Mouse (Mus musculus) G1E-ER4 (cell line): ENCODE results near the gene B230307C23Rik. TPM values are rescaled to one million over a fixed set of nuclear protein-coding genes. Genes with fewer than 3 reads are reported as not detected.

ENCODE experiments used
- GATA1 ChIP-seq: IDR thresholded peaks from one replicate; pipeline ENCODE4 v1.8.0; 2012; ENCODE audit warnings: low read length, inconsistent platforms
- polyA plus RNA-seq: library from polyadenylated mRNA; stranded (reverse); fragments of >175 nt; gene quantifications from 2 replicates; pipeline ENCODE4 v1.2.3, GENCODE M21; 2012

The B230307C23Rik gene
- 1.1 and 1.3 TPM in 2 replicates for polyA plus RNA-seq

DNA sequence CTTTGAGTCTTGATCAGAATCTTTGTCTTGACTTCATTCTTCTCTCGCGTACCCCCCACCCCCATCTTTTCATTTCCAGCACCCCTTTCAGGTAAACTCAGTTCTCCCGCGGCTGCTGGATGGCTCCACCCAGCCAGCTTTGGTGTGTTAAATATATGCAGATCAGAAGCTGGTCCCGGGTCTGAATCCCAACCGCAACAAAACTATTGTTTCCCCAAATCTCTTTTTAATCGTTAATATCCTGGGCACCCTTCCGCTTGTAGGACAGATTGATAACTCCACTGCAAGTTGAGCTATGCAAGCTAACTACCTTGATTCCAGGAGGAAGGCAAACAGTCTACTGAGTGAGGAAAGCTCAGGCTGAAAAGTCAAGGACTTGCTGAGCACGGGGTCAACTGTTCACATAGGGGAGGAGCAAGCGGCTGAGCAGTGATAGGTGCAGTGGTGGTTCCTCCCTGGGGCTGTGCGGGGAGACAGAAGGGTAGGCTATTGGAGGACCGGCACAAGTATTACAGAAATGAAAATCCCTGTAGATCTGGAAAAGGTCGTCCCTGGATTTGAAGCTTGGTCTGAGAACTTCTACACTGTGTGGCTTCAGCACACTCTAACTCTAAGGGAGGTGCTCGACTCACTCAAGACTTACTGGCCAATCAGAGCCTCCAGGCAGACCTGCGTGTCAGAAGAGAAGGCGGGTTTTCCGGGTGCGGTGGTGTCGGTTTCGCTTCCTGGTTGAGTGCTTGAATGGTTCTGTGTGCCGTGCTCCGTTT lies at the start of gene B230307C23Rik:
TSS of gene B230307C23Rik (plus strand) at position 700 of the 767 bp plus-strand sequence.
- TF ChIP-seq GATA1 = no peak

DNA sequence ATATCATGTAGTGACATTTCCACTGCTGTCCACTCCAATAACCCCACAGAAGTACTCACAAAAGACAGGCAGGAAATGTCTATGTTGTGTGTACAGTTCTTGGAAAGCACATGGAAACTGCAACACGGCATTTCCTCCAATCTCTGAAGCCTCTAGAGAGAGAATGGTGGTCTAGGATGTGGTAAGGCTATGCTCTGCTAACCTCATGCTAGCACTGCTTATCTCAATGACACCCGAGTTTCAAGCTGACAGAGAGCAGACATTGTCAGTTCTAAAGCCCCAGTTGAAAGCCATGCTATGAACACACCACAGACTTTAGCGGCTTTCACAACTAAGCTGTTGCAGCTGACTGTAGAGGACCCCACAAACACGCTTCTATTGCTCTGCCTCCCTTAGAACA lies 48.3 kb upstream of the B230307C23Rik start:
- TF ChIP-seq GATA1 = no peak

DNA sequence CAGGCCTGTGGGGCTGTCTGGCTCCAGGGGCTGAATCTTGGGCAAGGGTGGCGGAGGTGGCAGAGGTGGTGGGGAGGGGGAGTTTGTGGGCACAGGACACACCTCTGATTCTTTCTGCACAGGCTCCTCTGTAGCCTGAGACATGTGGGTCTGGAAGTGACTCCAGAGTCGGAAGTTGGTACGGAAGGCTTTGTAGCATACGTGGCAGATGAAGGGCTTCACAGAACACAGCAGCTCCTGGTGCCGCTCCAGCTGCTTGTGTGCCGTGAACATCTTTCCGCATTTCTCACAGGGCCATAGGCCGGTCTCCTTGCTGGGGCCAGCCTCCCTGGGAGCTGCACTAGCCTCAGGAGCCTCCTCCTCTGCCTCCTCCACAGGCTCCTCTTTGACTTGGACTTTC lies 47.1 kb upstream of the B230307C23Rik start:
- no peak for TF ChIP-seq GATA1

DNA sequence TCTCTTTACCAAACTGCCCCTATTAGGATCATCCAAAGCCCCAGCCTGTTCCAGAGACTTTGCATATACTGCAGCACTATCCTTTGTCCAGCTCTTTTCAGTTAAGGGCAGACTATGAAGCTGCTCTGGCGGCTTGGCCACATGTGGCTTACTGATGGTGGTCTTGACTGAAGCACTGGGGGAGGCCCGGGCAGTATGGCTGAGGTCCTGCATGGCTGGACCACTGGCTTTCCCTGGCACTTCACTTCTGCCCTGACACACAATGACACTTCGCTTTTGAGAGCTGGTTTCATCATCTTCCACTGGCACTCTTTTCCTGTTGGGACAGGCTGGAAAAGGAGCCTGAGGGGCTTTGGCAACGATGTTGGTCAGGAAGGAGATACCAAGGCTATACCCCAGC lies 44.7 kb upstream of the B230307C23Rik start:
- TF ChIP-seq GATA1 = no peak

DNA sequence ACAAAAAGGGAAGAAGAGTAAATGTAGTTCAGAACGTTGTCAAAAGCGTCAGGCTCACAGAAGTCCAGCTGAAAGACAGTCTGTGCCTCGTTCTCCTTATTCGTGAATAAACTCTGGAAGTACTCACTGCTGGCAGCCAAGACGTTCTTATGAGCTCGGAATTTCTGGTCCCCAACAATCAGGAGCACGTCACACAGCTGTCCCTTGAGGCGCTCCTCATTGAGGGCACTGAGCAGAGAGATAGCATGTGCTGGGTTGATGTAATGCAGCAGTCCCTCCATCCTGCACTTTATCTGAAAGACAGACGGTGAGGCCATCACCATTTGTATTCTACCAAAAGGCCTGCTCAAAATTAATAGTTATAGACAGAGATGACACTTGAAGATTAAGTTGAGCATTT lies 44.3 kb upstream of the B230307C23Rik start:
- TF ChIP-seq GATA1 = no peak

DNA sequence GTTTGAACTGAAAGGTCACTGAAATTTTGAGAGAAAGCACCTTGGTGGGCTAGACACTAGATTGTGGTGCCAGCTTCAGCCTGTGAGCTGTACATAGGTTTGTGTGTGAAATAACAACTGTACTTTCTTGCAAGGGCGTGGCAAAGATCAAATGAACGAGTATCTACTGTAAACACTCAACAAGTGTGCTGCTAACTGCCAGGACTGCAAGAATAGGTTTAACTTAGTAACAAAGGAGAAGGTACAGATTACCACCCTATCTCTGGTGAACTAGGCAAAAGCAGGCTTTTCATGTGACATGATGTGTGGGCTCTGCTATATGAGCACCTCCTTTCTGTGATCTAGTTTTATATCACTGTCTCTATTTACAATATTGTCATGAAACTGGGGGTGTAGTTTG lies 43.8 kb upstream of the B230307C23Rik start:
- no peak for TF ChIP-seq GATA1

DNA sequence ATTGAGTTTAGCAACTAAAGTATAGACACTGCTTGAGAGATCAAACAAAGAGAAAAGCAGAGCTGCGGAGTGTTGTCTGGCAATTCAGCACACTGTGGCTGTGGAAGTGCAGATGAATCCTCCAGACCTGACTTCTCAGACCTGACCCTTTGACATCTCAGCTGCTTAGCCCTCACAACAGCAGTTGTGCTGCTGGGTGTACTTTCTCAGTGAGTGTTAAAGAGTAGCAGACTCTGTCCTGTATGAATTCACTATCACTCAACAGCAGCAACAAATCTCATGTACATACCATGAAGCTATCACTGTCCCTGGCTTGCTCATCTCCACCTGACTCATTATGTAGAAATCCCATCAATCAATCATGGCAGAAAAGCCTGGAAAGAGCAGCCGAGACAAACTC lies 41.1 kb upstream of the B230307C23Rik start:
- TF ChIP-seq GATA1 = no peak

DNA sequence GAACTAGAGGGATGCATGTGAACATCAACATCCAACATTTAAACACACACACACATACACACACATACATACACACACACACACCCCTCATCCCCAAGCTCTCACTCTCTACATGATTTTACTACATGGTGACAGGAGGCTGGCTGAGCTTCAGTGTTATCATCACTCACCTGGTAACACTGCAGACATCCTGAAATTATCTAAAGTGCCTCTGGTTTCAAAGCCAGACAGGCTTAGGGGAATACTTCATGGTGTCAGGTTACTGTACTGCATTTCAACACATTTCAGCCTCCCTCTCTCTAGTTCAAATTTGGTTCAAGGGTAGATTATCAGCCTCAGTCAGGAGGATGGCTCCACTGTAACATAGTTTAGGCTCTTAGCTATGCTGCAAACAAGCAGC lies 39.5 kb upstream of the B230307C23Rik start:
- TF ChIP-seq GATA1 = no peak

DNA sequence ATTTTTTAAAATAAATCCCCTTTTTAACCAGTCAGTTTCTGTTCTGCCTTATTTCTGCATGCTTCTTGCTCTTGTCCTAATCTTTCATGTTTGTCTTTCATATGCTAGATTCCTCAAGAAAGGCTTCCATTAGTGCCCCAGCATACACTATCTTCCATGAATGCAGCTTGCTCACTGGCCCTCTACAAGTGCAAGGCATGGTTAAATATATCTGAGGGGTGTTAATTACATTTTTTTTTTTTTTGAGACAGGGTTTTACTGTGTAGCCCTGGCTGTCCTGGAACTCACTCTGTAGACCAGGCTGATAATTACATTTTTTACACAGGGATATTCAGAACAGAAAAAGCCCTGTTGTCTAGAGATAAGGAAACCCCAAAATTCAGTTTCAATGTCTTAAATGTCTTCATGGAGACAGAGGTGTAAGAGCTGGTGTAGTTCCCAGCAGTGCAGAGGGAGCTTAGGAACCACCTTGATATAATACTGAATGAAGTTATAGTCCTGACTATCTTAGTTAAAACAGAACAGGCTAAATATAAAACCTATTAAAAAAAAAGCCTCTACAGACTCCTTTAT lies 38.6 kb upstream of the B230307C23Rik start:
- TF ChIP-seq GATA1 = no peak

DNA sequence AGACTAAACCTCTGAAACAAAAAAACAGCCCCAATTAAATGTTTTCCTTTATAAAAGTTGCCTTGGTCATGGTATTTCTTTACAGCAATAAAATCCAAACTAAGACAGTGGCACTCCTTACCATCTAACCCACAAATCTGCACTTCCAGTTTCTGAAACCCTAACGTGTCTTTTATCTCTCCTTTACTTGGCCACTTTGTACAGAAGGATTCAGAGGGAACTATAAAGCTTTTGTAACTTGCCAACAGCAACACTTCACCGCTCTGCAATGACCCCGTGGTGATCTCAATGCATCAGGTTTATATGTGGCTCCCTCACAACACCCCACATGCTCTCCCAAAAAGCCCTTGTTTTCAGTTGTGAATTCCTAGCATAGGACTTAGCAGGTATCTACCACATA lies 36.8 kb upstream of the B230307C23Rik start:
- no peak for TF ChIP-seq GATA1

DNA sequence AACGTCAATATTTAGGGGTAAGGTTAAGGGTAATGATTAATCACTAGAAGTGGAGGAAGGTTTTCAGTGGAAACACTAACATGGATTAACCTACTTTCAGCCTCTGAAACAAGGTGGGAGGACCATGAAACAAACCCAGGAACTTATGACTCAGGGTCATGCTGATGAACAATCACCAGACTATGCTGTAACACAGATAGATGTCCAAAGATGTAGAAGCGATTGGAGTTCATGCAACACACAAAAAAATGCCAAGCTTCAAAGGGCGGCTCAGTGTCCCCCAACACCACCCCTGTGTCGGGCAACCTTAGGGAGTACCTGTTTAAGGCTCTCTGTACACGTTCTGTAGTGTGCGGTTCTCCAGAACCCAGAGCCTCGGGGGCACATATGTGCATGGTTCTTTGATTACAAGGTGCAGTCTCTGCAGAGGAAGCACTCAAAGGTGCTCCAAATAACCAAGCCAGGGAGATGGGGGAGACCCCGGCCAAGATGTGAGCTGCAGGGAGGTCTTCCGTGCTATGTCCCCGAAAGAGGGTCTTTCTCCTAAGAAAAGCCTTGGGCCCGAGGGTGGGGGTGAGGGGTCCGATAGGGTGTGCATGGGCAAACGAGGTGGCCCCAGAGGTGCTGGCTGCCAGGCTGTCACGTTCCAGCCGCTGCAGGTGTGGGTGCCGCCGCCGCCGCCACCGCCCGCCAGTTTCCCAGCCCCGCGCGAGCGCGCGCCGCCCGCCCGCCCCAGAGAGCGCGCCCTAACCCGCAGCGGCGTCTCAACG lies 35.5 kb upstream of the B230307C23Rik start:
- TF ChIP-seq GATA1 = no peak

DNA sequence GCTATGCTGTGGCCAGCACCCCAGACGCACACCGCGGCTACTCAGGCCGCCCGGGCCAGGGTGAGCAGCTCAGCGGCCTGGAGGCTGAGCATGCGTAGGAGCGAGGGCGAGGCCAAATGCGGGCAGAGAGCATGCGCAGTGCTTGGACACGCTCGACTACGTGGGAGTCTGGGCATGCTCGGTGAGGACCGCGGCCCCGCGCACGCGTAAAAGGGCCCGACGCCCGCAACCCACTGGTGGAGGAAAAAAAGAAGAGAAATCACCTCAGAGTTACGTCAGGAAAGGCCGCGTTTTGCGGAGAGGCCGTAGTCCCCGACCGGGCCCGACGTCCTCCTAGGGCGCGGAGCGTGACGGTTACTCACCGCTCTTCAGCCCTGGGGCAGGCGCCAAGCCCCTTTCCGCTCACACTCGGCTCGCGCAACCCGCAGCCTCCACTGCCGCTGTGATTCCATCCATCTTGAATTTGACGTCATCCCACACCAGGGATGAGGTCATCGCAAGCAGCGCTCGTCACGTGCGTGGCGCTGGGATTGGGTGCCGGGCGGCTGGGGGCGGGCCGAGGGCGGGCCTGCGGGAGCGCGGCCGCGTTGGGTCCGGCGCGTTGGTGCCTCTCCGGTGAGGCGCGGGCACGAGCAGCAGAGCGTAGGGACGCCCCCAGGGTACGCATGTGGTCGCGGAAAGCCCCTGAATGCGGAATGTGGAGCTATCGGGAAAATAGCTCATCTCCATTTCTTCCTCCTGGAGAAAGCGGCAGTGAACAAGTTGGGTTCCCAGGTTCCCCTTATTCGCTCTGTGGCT lies 34.8 kb upstream of the B230307C23Rik start, which contains the start of the genes C2cd2 and Zbtb21:
TSS of gene C2cd2 (minus strand) at position 448 of the 798 bp plus-strand sequence.
TSS of gene Zbtb21 (minus strand) at position 472 of the 798 bp plus-strand sequence.
- no peak for TF ChIP-seq GATA1

DNA sequence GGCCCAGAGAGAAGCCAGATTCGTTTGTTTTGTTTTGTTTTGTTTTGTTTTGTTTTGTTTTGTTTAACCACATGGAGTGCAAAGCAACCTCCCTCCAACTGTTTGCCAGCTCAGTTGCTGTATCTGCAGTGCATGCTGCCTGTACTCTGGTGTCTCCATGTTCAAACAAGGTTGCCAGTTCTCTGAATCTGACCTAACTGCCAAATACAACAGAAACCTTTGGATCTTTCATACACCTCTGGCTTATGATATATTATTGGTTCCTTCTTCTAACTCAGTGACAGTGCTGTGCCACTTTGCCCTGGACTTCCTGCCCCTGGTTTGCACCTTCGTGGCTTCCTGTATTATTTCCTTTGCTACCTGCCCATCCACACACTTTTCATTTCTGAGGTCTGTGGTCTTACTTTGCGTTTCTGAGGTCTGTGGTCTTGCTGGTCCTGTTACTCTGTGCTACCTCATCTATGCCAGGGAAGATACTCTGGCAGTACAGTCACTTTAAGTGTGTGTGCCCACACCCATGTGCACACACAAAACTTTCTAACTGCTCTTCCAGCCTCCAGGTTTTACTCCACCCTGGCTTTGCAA lies 33.1 kb upstream of the B230307C23Rik start:
- no peak for TF ChIP-seq GATA1

DNA sequence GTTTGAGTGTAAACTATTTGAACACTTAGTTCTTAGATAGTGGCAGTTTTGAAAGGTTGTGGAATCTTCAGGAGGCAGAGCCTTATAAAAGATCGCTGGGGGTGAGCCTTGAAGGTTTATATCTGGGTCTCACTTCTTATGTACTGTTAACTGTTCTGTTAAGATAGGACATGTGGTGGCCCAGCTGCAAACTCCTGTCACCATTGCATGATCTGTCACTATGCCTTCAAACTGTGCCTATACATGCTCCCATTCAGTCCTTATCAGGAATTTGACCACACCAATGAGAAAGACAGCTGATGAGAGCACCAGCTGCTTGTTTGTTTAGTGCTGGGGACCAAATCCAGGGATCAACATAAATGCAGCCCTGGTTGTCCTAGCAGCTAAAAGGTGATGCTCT lies 19.8 kb upstream of the B230307C23Rik start:
- no peak for TF ChIP-seq GATA1

DNA sequence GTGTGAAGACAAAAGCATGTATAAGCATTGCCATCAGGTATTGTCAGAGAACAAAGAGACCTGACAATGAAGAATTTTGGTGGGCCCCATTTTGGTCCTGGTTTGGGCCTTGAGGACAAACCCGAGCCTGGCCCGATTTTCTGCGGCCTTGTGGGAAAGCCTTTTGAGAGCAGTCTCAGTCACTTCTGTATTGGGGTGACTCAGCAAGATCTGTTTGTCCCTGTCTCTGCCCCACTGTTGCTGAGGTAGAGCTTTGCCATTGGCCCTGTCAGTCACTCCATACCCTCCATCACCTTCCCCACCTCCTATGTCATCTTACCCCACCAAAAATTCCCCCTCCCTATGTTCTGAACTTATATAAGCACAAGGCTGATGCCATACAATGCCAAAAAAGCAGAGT lies 19.4 kb upstream of the B230307C23Rik start:
- TF ChIP-seq GATA1 = no peak
